11 mouse cellular contexts compared by ENCODE assay signal in genomic region chr6:22205751-22206121, GRCm38 (mm10).
DNase-seq lines count a peak whose midpoint lies in the region; ATAC-seq and TF ChIP-seq lines count a peak whose summit lies in the region.
"Had no signal": no experiment of that assay in that cellular context is flagged by ENCODE, and none has a peak within 500 bp of the region (broad histone marks: within the 10 kb centered on the region; RNA-seq: fewer than 3 reads in every experiment).

No protein-coding gene starts in this region.

- no peak for ATAC-seq in intestine, embryonic 14.5 days (replicated peaks; ENCODE audit: low FRiP score, low TSS enrichment, low read depth)
- no peak for ATAC-seq in intestine, postnatal 0 days
- ATAC-seq in embryonic facial prominence, embryonic 15.5 days (ENCODE audit: insufficient number of reproducible peaks, low FRiP score, low TSS enrichment, low read depth), result no peak
- ATAC-seq in neural tube, embryonic 14.5 days (ENCODE audit: low read depth), result peak; percentile 60; the same call in 1 of the 2 replicates

- 69% methylated on average over 7 of the region's 7 CpGs for WGBS in intestine, embryonic 14.5 days
- WGBS in intestine, postnatal 0 days, result 61% methylated on average over 7 of the region's 7 CpGs
- 23% methylated on average over 7 of the region's 7 CpGs for WGBS in embryonic facial prominence, embryonic 15.5 days
- WGBS in neural tube, embryonic 14.5 days, result 35% methylated on average over 7 of the region's 7 CpGs

- H3K36me3 ChIP-seq in intestine, embryonic 14.5 days (ENCODE audit: control insufficient read depth, insufficient read depth, low read length), result no peaks in the 10 kb centered on the region
- no peaks in the 10 kb centered on the region for H3K36me3 ChIP-seq in intestine, postnatal 0 days (ENCODE audit: control insufficient read depth, insufficient read depth)
- H3K36me3 ChIP-seq in embryonic facial prominence, embryonic 15.5 days, result no peaks in the 10 kb centered on the region
- H3K36me3 ChIP-seq in neural tube, embryonic 14.5 days (ENCODE audit: control insufficient read depth, insufficient read depth, low read length), result no peaks in the 10 kb centered on the region

- no peaks in the 10 kb centered on the region for H3K4me1 ChIP-seq in intestine, embryonic 14.5 days (replicated peaks; ENCODE audit: control insufficient read depth, insufficient read depth, low read length)
- H3K4me1 ChIP-seq in intestine, postnatal 0 days (replicated peaks; ENCODE audit: control insufficient read depth, insufficient read depth, low read length), result no peaks in the 10 kb centered on the region
- H3K4me1 ChIP-seq in embryonic facial prominence, embryonic 15.5 days, result peaks cover 13% of the 10 kb centered on the region; the same call in 1 of the 2 replicates
- peaks cover 3% of the 10 kb centered on the region; the same call in 1 of the 2 replicates for H3K4me1 ChIP-seq in neural tube, embryonic 14.5 days (ENCODE audit: control insufficient read depth, insufficient read depth, low read length)

- H3K9ac ChIP-seq in intestine, embryonic 14.5 days (ENCODE audit: low read length), result no peak overlapping the region
- no peak overlapping the region for H3K9ac ChIP-seq in intestine, postnatal 0 days (ENCODE audit: low read depth, low read length)
- no peak overlapping the region for H3K9ac ChIP-seq in embryonic facial prominence, embryonic 15.5 days
- H3K9ac ChIP-seq in neural tube, embryonic 14.5 days (replicated peaks; ENCODE audit: low read depth, low read length), result no peak overlapping the region

- peak; percentile 24 for DNase-seq in embryo, embryonic 10.5 days (ENCODE audit: low spot score)
- no peak for DNase-seq in embryo, embryonic 9.5 days (ENCODE audit: extremely low spot score)
- DNase-seq in intestine, embryonic 14.5 days (ENCODE audit: low spot score), result no peak
- no peak for DNase-seq in right cerebral cortex, postnatal 4 days
- no peak for DNase-seq in urinary bladder, postnatal 14 days (ENCODE audit: low spot score)
- DNase-seq: cerebellum, adult 11 months; kidney, postnatal 25 days had no signal

- H3K4me3 ChIP-seq in intestine, embryonic 14.5 days (ENCODE audit: low read depth, low read length), result no peak overlapping the region
- no peak overlapping the region for H3K4me3 ChIP-seq in intestine, postnatal 0 days (ENCODE audit: low read depth, low read length)
- 0 out of 2 replicates have a peak overlapping the region, but pooled peaks have one; percentile 8 for H3K4me3 ChIP-seq in embryonic facial prominence, embryonic 15.5 days (replicated peaks)
- 0 out of 2 replicates have a peak overlapping the region, but pooled peaks have one; percentile 5 for H3K4me3 ChIP-seq in neural tube, embryonic 14.5 days (ENCODE audit: low read depth, low read length)

- no peak for TF ChIP-seq CTCF in intestine, postnatal 0 days (IDR thresholded peaks at IDR 0.05; ENCODE audit: low read depth)

- H3K27ac ChIP-seq in intestine, embryonic 14.5 days (ENCODE audit: low read depth), result no peak overlapping the region
- no peak overlapping the region for H3K27ac ChIP-seq in intestine, postnatal 0 days (ENCODE audit: low read depth, low read length)
- H3K27ac ChIP-seq in embryonic facial prominence, embryonic 15.5 days (replicated peaks), result peak overlapping the region; percentile 60
- H3K27ac ChIP-seq in neural tube, embryonic 14.5 days (ENCODE audit: low read depth, low read length), result peak overlapping the region; percentile 22; the same call in 1 of the 2 replicates

- H3K4me2 ChIP-seq in intestine, embryonic 14.5 days (ENCODE audit: low read length), result peak overlapping the region; percentile 20; the same call in 1 of the 2 replicates
- H3K4me2 ChIP-seq in intestine, postnatal 0 days (replicated peaks; ENCODE audit: low read depth), result no peak overlapping the region
- peak overlapping the region; percentile 32 for H3K4me2 ChIP-seq in embryonic facial prominence, embryonic 15.5 days (replicated peaks)
- peak overlapping the region; percentile 38 for H3K4me2 ChIP-seq in neural tube, embryonic 14.5 days (ENCODE audit: low read depth, low read length)
- H3K4me2 ChIP-seq: heart, embryonic 11.5 days had no signal

- no peaks in the 10 kb centered on the region for H3K27me3 ChIP-seq in intestine, embryonic 14.5 days (replicated peaks; ENCODE audit: control insufficient read depth, insufficient read depth, low read length)
- H3K27me3 ChIP-seq in intestine, postnatal 0 days (replicated peaks; ENCODE audit: control insufficient read depth, insufficient read depth, low read length), result no peaks in the 10 kb centered on the region
- H3K27me3 ChIP-seq in embryonic facial prominence, embryonic 15.5 days, result no peaks in the 10 kb centered on the region
- no peaks in the 10 kb centered on the region for H3K27me3 ChIP-seq in neural tube, embryonic 14.5 days (ENCODE audit: control insufficient read depth, insufficient read depth, low read length)

- H3K9me3 ChIP-seq in intestine, embryonic 14.5 days (ENCODE audit: control insufficient read depth, low read length), result no peaks in the 10 kb centered on the region
- no peaks in the 10 kb centered on the region for H3K9me3 ChIP-seq in intestine, postnatal 0 days (ENCODE audit: control insufficient read depth)
- H3K9me3 ChIP-seq in embryonic facial prominence, embryonic 15.5 days (replicated peaks), result no peaks in the 10 kb centered on the region
- no peaks in the 10 kb centered on the region for H3K9me3 ChIP-seq in neural tube, embryonic 14.5 days (ENCODE audit: control insufficient read depth, low read length)

Comparison
In these comparisons a context has a peak if more than half of its experiments do, and no peak if none do; other contexts are left out.
1. H3K27ac ChIP-seq: peak in embryonic facial prominence, embryonic 15.5 days (single experiment) and neural tube, embryonic 14.5 days (single experiment); none in intestine, embryonic 14.5 days (single experiment) and intestine, postnatal 0 days (single experiment).
2. H3K4me3 ChIP-seq: peak in embryonic facial prominence, embryonic 15.5 days (single experiment) and neural tube, embryonic 14.5 days (single experiment); none in intestine, embryonic 14.5 days (single experiment) and intestine, postnatal 0 days (single experiment).